Mouse (Mus musculus): ENCODE results near the gene Cpxcr1.

Cpxcr1 gene

DNA sequence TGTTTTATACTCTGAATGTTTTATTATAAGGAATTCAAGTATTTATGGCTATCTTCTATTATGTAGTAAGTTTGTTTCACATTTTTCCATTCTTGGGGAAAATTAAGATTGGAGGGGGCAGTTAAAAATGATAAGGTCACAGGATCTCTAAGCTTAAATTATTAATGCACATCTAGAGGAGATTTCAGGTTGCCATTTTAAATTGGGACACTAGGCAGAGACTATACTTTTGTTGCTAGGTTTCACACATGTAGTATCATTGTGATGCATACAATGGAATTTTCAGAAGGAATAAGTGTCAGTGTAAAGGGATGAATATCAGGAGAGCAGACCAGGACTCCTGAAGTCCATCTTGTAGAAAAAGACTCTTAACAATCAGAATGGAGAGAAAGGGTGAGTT, at the start of gene Cpxcr1:
Gene Cpxcr1, plus strand, starts transcription at position 301 of the 400 bp plus-strand sequence.
- ATAC-seq (ENCODE audit: insufficient number of reproducible peaks, low FRiP score, low TSS enrichment), result no peak

All from cerebellum, adult (tissue).